Mouse (Mus musculus) mouse embryonic stem cell (cell line): ENCODE measurements around the gene Rgl3.

Experiments
- in situ Hi-C, 2 experiments: fragments of 300-500 bp; cut with MboI; formaldehyde crosslinking; loops; 1 replicate in 1 of 2; 3 replicates in 1 of 2; pipeline ENCODE4 v1.14.3; 2019 to 2020; ENCODE audit warnings: low sequenced_read_pairs in 2 of 2, low pct_unique_long_range_greater_than_20kb in 1 of 2, mixed read lengths in 1 of 2; ENCODE audit not compliant: unreplicated experiment in 1 of 2

Gene Rgl3

DNA sequence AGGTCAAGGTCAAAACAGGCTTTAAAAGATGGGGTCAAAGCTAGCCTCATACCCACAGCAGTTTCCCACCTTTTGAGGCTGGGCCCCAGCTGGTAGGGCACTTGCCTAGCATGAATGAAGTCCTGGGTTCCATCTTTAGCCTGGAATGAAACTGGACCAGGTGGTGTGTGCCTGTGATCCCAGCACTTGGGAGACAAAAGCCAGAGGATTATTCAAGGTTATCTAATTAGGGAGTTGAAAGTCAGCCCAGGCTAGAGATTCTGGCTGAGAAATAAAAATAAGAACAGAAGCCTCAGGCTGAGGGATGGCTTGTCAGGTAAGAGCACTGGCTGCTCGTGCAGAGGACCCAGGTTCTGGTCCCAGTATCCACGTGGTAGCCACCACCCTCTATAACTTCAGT, 57.2 kb downstream of the Rgl3 start:
- in situ Hi-C loops: no loop called here

DNA sequence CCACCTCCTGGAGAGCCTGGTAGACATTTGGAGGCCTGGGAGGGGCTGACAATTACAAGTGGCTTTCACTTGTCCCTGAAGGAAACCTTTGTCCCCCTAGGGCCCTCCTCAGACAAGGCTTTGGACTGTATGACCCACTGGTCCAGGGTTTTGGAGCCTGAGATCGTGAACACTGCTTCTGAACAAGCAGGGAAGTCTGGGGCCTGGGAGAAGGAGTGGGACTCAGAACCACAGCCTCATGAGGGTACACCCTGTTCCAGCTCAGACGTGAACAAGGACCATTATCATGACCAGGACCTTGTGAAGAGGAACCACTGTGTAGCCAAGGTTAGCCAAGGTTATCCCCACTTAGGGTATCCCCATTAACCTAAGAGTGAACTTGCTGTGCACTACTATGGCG, 60.0 kb downstream of the Rgl3 start:
- in situ Hi-C loops: no loop called here

DNA sequence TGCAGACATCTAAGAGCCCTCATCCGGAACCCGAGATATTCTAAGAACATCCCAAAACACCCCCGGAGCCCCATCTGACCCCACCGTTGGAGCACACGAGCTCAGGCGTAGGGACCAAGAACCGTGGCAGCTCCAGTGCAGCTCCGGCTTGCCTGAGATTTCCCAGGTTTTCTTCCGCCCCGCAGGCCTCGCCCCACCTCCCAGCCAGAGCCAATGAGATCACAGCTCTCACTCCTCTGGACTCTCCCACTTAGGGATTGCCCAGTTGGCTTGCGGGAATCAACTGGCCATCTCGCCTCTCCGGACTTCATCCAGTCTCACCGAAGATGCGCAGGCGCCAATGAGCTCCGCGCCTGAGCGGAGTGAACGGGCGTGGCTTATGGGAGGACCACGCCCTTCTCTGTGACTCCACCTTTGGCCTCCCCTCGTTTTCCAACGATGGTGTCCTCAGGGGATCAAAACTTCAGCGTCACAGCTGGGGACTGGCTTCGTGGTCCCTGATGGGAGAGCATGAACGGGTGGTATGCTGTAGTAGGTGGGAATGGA, 62.0 kb downstream of the Rgl3 start, which contains the start of the genes Ccdc159 and Tmem205:
Ccdc159 (plus strand) TSS at position 264 of the 546 bp plus-strand sequence.
Tmem205 (minus strand) TSS at position 349 of the 546 bp plus-strand sequence.
- in situ Hi-C loops: no loop called here

DNA sequence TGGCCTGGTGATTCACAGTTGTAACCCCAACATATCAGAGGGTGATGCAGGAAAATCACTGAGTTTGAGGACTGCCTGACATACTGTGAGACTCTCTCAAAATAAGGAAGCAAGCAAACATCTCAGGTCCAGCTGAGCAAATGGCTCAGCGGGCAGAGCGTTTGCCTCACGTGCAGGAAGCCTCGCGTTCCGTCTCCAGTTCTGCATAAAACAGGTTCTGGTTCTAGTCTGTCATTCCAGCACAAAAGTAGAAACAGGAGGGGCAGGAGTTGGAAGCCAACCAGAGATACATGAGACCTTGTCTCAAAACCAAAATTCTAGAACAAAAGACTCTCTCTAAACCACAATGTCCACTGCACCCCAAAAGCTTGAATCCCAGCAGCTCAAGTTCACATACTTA, 62.5 kb downstream of the Rgl3 start:
- in situ Hi-C loops: no loop called here

DNA sequence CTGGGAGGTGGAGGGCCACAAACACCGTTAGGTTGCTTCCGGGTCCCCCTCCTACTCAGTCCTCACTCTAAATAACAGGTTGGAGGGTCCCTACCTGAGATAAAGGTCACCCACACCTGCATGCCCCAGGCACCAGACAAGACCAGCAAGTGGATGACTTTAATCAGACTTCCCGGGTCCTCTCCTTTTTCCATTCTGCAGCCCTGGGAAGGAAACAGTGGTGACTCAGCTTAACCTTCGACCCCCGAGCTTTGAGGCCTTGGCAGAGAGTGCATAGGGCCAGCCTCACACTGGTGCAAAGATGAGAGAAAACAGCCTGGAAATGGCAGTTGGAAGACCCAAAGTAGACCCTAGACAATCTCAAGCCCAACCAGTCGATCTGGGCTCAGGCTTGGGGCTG, 63.1 kb downstream of the Rgl3 start:
- in situ Hi-C loops: no loop called here

DNA sequence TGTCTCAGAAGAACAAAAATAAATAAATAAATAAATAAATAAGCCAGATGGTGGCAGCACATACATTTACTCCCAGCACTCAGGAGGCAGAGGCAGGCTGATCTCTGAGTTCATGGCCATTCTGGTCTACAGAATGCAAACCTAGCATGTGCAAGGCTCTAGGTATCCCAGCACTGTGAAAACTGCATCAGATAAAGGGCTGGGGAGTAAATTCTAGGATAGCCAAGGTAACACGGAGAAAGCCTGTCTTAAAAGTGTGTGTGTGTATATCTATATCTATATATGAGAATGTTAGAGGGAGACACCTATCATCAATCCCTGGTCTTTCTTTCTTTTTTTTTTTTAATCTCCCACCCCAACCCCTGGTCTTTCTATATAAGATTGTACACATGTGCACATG, 63.7 kb downstream of the Rgl3 start:
- in situ Hi-C loops: no loop called here

DNA sequence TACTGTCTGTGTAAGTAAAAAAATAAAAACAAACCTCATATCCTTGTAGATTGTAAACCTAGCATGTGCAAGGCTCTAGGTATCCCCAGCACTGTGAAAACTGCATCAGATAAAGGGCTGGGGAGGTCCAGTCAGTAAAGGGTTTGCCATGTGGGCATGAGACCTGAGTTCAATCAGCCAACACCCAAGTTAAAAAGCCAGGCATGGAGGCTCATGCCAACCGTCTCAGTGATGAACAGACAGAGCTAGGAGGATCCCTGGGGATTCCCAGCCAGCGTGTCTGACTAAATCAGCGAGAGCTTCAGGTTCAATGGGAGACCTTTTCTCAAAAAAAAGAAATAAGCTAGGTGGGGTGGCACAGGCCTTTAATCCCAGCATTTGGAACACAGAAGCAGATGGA, 64.2 kb downstream of the Rgl3 start:
- in situ Hi-C loops: no loop called here

DNA sequence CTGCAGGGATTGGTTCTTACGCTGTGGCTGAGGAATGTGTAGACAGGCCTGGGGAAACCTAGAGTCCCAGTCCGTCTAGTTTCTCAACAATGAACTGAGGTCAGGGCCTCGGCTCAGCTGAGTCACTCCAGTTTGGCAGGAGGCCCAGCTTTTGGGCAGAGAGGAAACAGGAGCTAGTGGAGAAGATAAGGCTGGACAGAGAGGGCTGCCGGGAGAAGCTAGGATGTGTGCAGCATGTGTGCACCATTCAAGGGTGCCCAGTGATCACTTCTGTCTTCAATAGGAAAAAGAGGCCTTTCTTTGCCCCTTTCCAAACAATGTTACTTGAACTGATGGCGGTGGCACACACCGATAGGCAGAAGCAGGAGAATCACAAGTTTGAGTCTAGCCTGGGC, 65.2 kb downstream of the Rgl3 start:
- in situ Hi-C loops: no loop called here

DNA sequence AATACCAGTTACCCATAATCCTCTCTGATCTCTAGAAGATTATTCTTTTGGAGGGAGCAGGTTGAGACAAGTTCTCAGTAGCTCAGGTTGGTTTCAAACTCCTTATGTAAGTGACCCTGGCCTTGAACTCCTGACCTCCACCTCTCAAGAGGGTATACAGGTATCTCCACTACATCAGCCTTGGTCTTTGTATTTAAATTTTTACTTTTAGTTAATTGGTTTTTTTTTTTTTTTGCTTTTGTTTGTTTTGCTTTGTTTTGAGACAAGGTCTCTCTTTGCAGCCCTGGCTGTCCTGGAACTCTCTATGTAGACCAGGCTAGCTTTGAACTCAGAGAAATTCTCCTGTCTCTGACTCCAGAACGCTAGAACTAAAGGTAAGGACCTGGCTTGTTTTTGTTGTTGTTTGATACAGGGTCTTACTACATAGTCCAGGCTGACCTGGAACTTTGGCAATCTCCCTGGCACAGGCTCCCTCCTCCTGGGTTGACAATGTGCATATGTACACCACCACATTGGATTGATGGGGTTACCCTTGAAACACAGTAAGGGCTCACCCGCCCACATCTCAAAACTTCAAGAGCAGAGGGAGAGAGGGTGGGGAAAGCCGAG, 65.7 kb downstream of the Rgl3 start:
- in situ Hi-C loops: no loop called here

DNA sequence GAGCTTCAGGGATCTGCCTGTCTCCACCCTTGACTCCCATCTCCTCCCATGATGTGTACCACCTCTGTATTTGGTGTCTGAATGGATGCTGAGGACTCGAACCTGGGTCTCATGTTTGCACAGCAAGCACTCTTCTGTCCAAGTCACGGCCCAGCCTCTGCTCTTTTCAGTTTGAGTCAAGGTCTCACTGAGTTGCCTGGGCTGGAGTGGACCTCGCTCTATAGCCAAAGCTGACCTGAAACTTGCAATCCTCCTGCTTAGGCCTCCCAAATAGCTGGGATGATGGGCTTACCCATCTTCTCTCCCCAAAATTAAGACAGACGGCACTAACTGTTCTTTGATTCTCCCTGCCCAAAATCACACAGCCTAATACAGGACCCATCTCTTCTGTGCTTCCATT, 66.2 kb downstream of the Rgl3 start:
- in situ Hi-C loops: no loop called here
